Mouse (Mus musculus): Measurements from ENCODE around the gene Pdzd7. TPM values are rescaled to one million over a fixed set of nuclear protein-coding genes. Genes with fewer than 3 reads are reported as not detected.
A peak's percentile ranks its signal among the peaks of the same experiment; 100 is the strongest.
"Not testable (repeated sequence)": the region's sequence is repeated elsewhere in the genome, so short reads cannot be mapped to it uniquely, and the experiment has no call there.

Pdzd7 gene
- polyA plus RNA-seq, 1 experiment from 2014 or later: 0.33 TPM

DNA sequence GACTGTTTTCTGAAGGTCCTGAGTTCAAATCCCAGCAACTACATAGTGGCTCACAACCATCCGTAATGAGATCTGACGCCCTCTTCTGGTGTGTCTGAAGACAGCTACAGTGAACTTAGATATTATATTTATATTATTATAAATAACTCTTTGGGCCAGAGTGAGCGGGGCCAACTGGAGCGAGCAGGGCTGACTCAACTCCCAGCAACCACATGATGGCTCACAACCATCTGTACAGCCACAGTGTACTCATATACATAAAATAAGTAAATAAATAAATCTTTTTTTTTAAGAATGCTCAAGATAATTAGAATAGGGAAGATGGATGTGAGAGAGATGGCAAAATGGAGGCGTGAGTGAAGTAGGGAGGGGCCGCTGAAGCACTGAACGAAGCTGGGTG, 7.3 kb downstream of the Pdzd7 start:
- not testable (repeated sequence) for H3K4me2 ChIP-seq (ENCODE audit: low read depth, low read length); H3K36me3 ChIP-seq (ENCODE audit: control insufficient read depth, insufficient read depth, low read length); H3K9me3 ChIP-seq (ENCODE audit: control insufficient read depth, low read length); H3K9ac ChIP-seq (ENCODE audit: low read length); H3K4me3 ChIP-seq (ENCODE audit: low read length); H3K27ac ChIP-seq (ENCODE audit: low read length); H3K4me1 ChIP-seq (replicated peaks; ENCODE audit: control insufficient read depth, insufficient read depth, low read length); ATAC-seq (ENCODE audit: low read depth)
- peaks cover 17% of the 10 kb centered on the region for H3K27me3 ChIP-seq (ENCODE audit: control insufficient read depth, insufficient read depth, low read depth, low read length)
- 81% methylated on average over 7 of the region's 7 CpGs for WGBS

DNA sequence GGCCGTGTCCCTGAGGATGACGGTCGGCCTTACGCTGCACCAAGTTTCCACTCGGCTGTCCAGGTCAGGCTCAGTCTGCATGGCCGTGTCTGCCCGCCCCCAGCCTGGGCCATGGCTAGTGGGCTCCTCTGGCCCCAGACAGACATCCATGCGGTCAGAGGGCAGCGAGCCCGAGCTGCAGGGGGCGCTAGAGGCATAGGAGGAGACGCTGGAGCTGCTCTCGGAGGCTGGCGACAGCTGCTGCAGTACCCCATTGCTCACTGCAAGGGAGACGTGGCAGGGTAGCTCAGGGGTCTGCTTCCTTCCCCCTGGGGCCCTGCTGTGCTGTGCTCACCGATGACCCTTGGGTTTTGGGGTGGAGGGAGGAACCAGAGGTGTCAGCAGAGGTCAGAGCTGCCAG, 8.7 kb downstream of the Pdzd7 start:
- H3K27me3 ChIP-seq (ENCODE audit: control insufficient read depth, insufficient read depth, low read depth, low read length): peaks cover 17% of the 10 kb centered on the region
- no peaks in the 10 kb centered on the region for H3K36me3 ChIP-seq (ENCODE audit: control insufficient read depth, insufficient read depth, low read length)
- H3K9ac ChIP-seq (ENCODE audit: low read length): no peak overlapping the region
- peak; percentile 9; the same call in 1 of the 2 replicates for ATAC-seq (ENCODE audit: low read depth)
- H3K27ac ChIP-seq (ENCODE audit: low read length): no peak overlapping the region
- H3K4me1 ChIP-seq (replicated peaks; ENCODE audit: control insufficient read depth, insufficient read depth, low read length): peaks cover 8% of the 10 kb centered on the region
- no peak overlapping the region for H3K4me3 ChIP-seq (ENCODE audit: low read length)
- no peak overlapping the region for H3K4me2 ChIP-seq (ENCODE audit: low read depth, low read length)
- 35% methylated on average over 15 of the region's 16 CpGs for WGBS
- no peaks in the 10 kb centered on the region for H3K9me3 ChIP-seq (ENCODE audit: control insufficient read depth, low read length)

DNA sequence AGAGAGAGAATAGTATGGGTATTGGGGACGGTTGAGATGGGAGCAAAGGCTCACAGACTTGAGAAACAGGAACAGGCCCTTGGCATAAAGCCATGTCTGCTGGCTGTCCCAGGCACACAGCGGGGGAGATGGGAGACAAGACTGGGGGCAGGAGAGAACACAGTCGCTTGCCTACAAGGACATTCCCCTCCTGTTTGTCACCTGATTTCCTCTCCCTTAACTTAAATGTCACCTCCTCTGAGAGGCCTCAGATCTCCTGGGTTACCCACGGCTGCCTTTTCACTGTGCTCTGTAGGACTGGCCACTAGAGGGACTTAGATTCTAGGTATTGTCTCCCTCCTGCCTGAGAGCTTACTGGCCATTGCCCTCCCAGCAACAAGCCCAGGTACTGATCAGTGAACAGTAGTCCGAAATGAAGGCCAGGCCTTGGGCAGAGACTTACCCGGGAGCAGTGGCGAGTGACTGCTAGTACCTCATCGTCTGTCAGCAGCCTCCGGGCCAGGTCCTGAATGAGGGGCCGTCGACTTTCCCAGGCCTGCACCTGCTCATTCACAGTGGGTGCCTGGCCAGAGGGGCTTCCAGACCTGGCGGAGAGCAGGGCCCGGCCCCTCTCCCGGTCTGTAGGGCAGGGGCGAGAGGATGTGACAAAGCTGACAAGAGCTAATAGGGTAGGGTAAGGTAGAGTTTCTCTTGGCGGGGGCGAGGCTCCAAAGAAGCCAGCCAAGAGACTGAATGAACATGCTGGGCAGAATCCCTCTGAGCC, 12.8 kb downstream of the Pdzd7 start:
- ATAC-seq (ENCODE audit: low read depth): no peak
- 0 out of 2 replicates have a peak overlapping the region, but pooled peaks have one; percentile 28 for H3K9ac ChIP-seq (ENCODE audit: low read length)
- 47% methylated on average over 17 of the region's 17 CpGs for WGBS
- no peaks in the 10 kb centered on the region for H3K9me3 ChIP-seq (ENCODE audit: control insufficient read depth, low read length)
- no peaks in the 10 kb centered on the region for H3K27me3 ChIP-seq (ENCODE audit: control insufficient read depth, insufficient read depth, low read depth, low read length)
- H3K4me2 ChIP-seq (ENCODE audit: low read depth, low read length): no peak overlapping the region
- H3K36me3 ChIP-seq (ENCODE audit: control insufficient read depth, insufficient read depth, low read length): peaks cover 5% of the 10 kb centered on the region
- H3K27ac ChIP-seq (ENCODE audit: low read length): peak overlapping the region; percentile 47
- no peak overlapping the region for H3K4me3 ChIP-seq (ENCODE audit: low read length)
- peaks cover 28% of the 10 kb centered on the region for H3K4me1 ChIP-seq (replicated peaks; ENCODE audit: control insufficient read depth, insufficient read depth, low read length)

DNA sequence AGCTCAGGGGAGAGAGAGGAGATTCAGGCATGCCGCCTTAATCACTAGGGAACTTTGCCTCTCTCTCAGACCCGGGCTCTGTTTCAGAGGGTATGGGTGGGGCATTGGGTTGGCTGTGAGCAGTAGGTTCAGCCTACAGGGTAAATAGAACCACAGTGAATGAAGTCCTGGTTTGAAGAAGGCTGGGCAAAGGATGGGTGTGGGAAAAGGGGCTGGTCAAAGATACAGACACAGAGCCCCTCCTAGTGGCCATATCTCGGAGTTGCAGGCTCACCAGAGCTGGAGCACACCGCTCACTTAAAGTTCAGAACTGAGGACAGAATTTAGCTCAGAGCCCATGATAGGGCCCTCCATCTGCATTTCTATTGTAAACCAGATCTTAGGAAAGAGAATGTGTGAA, 13.7 kb downstream of the Pdzd7 start:
- no peak overlapping the region for H3K27ac ChIP-seq (ENCODE audit: low read length)
- H3K9ac ChIP-seq (ENCODE audit: low read length): no peak overlapping the region
- ATAC-seq (ENCODE audit: low read depth): peak; percentile 69
- H3K4me2 ChIP-seq (ENCODE audit: low read depth, low read length): no peak overlapping the region
- no peaks in the 10 kb centered on the region for H3K9me3 ChIP-seq (ENCODE audit: control insufficient read depth, low read length)
- peaks cover 12% of the 10 kb centered on the region for H3K36me3 ChIP-seq (ENCODE audit: control insufficient read depth, insufficient read depth, low read length)
- no peak overlapping the region for H3K4me3 ChIP-seq (ENCODE audit: low read length)
- no peaks in the 10 kb centered on the region for H3K27me3 ChIP-seq (ENCODE audit: control insufficient read depth, insufficient read depth, low read depth, low read length)
- 15% methylated on average over 4 of the region's 4 CpGs for WGBS
- peaks cover 29% of the 10 kb centered on the region for H3K4me1 ChIP-seq (replicated peaks; ENCODE audit: control insufficient read depth, insufficient read depth, low read length)

DNA sequence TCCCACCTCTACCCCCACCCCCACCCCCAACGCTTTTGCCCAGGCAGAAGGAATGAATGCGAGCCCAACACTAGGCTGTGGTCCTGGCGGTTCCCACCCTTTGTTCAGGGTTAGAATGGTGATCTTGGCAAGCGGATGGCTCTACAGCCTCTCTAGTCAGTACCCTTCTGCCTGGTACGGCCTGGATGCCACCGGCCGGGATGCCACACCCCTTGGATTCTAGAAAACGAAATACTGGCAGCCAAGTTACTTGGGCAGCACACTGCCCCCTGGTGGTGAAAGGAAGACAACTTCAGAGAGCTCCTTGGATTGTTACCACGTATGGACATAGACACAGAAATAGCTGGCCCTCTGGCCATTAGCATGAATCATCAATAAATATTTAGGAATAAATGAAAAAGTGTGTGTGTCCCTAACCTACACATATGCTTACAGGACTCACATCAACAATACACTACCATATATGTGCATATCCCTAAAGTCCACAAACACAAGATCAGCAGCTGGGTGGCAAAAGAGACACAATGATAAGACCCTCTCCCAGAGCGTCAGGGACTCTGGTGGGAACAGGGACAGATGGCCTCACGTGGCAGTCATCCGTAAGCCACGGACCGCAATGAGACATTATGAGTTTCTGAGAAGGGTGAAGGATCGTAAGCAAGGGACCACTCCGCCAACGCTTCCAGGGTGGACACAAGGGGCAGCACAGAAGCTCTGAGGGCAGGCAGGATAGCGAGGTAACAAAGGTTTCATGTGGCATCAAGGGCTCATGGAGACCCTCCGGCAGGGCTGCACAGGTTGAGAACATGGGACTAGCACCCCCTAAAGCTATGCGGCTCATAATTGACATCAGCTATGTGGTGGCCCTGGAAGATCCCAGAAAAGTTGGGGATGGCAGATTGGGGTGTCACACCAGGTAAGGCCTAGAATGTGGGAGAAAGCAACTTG, 14.5 kb downstream of the Pdzd7 start:
- ATAC-seq (ENCODE audit: low read depth): peak; percentile 33
- Histone ChIP-seq H3K9ac (ENCODE audit: low read length) (peak overlapping the region; percentile 57; the same call in 1 of the 2 replicates), H3K4me1 (replicated peaks; ENCODE audit: control insufficient read depth, insufficient read depth, low read length) (peaks cover 29% of the 10 kb centered on the region)

DNA sequence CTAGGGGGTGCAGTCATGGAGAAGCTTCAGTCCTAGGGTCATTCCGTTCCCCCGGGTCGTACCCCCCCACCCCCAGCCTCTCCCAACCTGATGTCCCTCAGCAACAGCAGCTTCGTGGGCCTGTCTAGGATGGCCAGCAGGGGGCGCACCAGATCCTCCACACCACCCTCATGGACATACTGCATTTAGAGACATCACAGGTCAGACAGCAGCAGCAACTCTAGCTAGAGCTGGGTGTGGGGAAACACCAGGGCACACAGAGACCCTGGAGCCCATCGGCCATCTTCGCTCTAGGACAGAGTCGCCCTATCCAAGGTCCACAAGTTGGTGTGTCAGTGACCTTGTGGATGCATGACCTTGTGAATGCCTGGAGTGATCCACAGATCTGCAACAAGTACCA, 15.4 kb downstream of the Pdzd7 start:
- peak; percentile 34 for ATAC-seq (ENCODE audit: low read depth)

More for the DNA sequence above, 14.5 kb downstream of the Pdzd7 start:
- WGBS: 36% methylated on average over 20 of the region's 20 CpGs
- Histone ChIP-seq H3K27ac (ENCODE audit: low read length) (no peak overlapping the region), H3K9me3 (ENCODE audit: control insufficient read depth, low read length) (no peaks in the 10 kb centered on the region), H3K36me3 (ENCODE audit: control insufficient read depth, insufficient read depth, low read length) (peaks cover 19% of the 10 kb centered on the region), H3K4me2 (ENCODE audit: low read depth, low read length) (peak overlapping the region; percentile 54), H3K27me3 (ENCODE audit: control insufficient read depth, insufficient read depth, low read depth, low read length) (no peaks in the 10 kb centered on the region), H3K4me3 (ENCODE audit: low read length) (peak overlapping the region; percentile 30)

DNA sequence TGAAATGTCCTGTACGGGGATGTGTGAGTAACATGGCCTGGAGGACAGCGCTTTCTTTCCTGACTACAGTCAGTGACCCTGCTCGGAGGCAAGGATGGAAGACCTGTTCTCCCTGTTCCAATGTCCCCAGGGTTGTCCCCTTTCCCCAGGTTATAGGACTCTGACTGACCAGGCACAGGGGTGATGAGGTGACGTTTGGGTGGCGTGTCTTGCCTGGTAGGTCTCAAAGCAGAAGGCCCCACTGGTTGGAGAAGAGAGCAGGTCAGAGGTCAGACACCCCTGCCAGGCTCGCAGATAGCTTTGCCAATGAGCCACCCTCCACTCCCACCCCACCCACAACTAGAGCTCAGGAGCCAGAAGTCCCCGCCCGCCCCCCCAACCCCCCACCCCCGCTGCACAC, 15.9 kb downstream of the Pdzd7 start:
- ATAC-seq (ENCODE audit: low read depth): no peak
- Histone ChIP-seq H3K4me1 (replicated peaks; ENCODE audit: control insufficient read depth, insufficient read depth, low read length) (peaks cover 29% of the 10 kb centered on the region), H3K9ac (ENCODE audit: low read length) (no peak overlapping the region), H3K27me3 (ENCODE audit: control insufficient read depth, insufficient read depth, low read depth, low read length) (no peaks in the 10 kb centered on the region), H3K9me3 (ENCODE audit: control insufficient read depth, low read length) (no peaks in the 10 kb centered on the region), H3K36me3 (ENCODE audit: control insufficient read depth, insufficient read depth, low read length) (peaks cover 32% of the 10 kb centered on the region), H3K4me3 (ENCODE audit: low read length) (no peak overlapping the region), H3K27ac (ENCODE audit: low read length) (no peak overlapping the region), H3K4me2 (ENCODE audit: low read depth, low read length) (no peak overlapping the region)
- WGBS: 72% methylated on average over 6 of the region's 9 CpGs

More for the DNA sequence above, 15.4 kb downstream of the Pdzd7 start:
- H3K4me1 ChIP-seq (replicated peaks; ENCODE audit: control insufficient read depth, insufficient read depth, low read length): peaks cover 29% of the 10 kb centered on the region
- H3K9me3 ChIP-seq (ENCODE audit: control insufficient read depth, low read length): no peaks in the 10 kb centered on the region
- 0 out of 2 replicates have a peak overlapping the region, but pooled peaks have one; percentile 7 for H3K9ac ChIP-seq (ENCODE audit: low read length)
- H3K27ac ChIP-seq (ENCODE audit: low read length): no peak overlapping the region
- H3K4me3 ChIP-seq (ENCODE audit: low read length): no peak overlapping the region
- peaks cover 27% of the 10 kb centered on the region for H3K36me3 ChIP-seq (ENCODE audit: control insufficient read depth, insufficient read depth, low read length)
- H3K27me3 ChIP-seq (ENCODE audit: control insufficient read depth, insufficient read depth, low read depth, low read length): no peaks in the 10 kb centered on the region
- WGBS: 41% methylated on average over 8 of the region's 8 CpGs
- no peak overlapping the region for H3K4me2 ChIP-seq (ENCODE audit: low read depth, low read length)

DNA sequence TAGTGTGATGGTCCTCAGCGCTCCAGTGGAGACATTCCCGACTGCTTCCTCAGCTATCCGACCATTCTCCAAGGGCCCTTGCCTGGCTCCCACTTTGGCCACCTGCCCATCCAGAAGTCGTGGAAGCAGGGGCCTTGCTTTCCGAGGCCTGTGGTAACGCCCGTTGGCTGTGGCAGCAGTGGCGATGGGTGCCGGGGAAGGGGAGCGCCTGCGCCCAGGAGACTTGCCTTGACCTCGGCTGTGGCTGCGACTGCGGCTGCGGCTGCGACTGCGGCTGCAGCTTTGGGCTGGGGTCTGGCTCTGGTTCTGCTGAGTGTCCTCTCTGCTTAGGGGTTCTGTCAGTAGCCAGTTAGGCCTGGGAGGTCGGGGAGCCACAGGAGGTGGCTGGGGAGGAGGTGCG, 16.8 kb downstream of the Pdzd7 start:
- no peak for ATAC-seq (ENCODE audit: low read depth)
- 55% methylated on average over 19 of the region's 19 CpGs for WGBS
- no peaks in the 10 kb centered on the region for H3K9me3 ChIP-seq (ENCODE audit: control insufficient read depth, low read length)
- peaks cover 29% of the 10 kb centered on the region for H3K4me1 ChIP-seq (replicated peaks; ENCODE audit: control insufficient read depth, insufficient read depth, low read length)
- no peak overlapping the region for H3K9ac ChIP-seq (ENCODE audit: low read length)
- no peak overlapping the region for H3K27ac ChIP-seq (ENCODE audit: low read length)
- no peak overlapping the region for H3K4me2 ChIP-seq (ENCODE audit: low read depth, low read length)
- no peak overlapping the region for H3K4me3 ChIP-seq (ENCODE audit: low read length)
- H3K36me3 ChIP-seq (ENCODE audit: control insufficient read depth, insufficient read depth, low read length): peaks cover 38% of the 10 kb centered on the region
- H3K27me3 ChIP-seq (ENCODE audit: control insufficient read depth, insufficient read depth, low read depth, low read length): no peaks in the 10 kb centered on the region

DNA sequence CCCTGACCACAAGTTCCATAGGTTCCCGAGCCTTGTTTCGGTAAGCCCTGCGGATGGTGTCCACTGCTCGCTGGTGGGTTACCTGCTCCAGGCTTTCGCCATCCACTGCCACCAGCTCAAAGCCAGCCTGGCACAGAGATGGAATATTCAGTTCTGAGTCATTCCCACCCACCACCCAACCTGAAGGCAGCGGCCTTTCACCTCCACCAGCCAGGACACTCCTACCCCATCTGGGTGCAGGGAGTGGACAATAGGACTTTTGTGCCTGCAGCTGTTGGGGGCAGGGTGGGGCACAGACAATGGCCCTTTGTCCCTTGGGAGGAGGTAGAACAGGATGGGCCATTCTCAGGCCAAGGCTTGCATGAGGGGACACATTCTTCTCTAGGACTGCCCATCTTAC, 17.7 kb downstream of the Pdzd7 start:
- Histone ChIP-seq H3K4me1 (replicated peaks; ENCODE audit: control insufficient read depth, insufficient read depth, low read length) (peaks cover 29% of the 10 kb centered on the region), H3K36me3 (ENCODE audit: control insufficient read depth, insufficient read depth, low read length) (peaks cover 44% of the 10 kb centered on the region)
- WGBS: 80% methylated on average over 6 of the region's 6 CpGs

More for the DNA sequence above, 17.7 kb downstream of the Pdzd7 start:
- Histone ChIP-seq H3K4me3 (ENCODE audit: low read length) (no peak overlapping the region), H3K27ac (ENCODE audit: low read length) (no peak overlapping the region; the same call in 1 of the 2 replicates), H3K9ac (ENCODE audit: low read length) (no peak overlapping the region), H3K27me3 (ENCODE audit: control insufficient read depth, insufficient read depth, low read depth, low read length) (no peaks in the 10 kb centered on the region), H3K9me3 (ENCODE audit: control insufficient read depth, low read length) (no peaks in the 10 kb centered on the region), H3K4me2 (ENCODE audit: low read depth, low read length) (no peak overlapping the region)
- no peak for ATAC-seq (ENCODE audit: low read depth)

All from lung, embryonic 16.5 days (tissue).